Mouse (Mus musculus): ENCODE measurements around the gene Try10.
"Not testable (repeated sequence)": the region's sequence is repeated elsewhere in the genome, so short reads cannot be mapped to it uniquely, and the experiment has no call there.

GRCm38 (mm10) chr6:41373772-41374171, 19.9 kb downstream of the Try10 start:
- TF ChIP-seq SMC3 (IDR thresholded peaks at IDR 0.05; ENCODE audit: low read depth, low read length); USF1 (IDR thresholded peaks at IDR 0.05; ENCODE audit: low read depth, low read length); HCFC1 (IDR thresholded peaks at IDR 0.05; ENCODE audit: low read depth, low read length); CTCF (conservative IDR thresholded peaks at IDR 0.05 in 1 of 2, IDR thresholded peaks at IDR 0.05 in 1 of 2; ENCODE audit: low read depth in 2 of 2, low read length in 2 of 2); CHD2 (IDR thresholded peaks at IDR 0.05; ENCODE audit: low read length): not testable (repeated sequence)
